Mouse (Mus musculus) liver, embryonic 14.5 days (tissue): ENCODE data around the gene Fam183b.
"Not testable (repeated sequence)": the region's sequence is repeated elsewhere in the genome, so short reads cannot be mapped to it uniquely, and the experiment has no call there.

Experiments used
- CTCF ChIP-seq: IDR thresholded peaks from 2 replicates; pipeline ENCODE4 v1.5.1; 2016; ENCODE audit warnings: antibody characterized with exemption, low read depth, control low read depth
- EP300 ChIP-seq: IDR thresholded peaks from 2 replicates; pipeline ENCODE4 v1.6.1; 2016; ENCODE audit warnings: antibody characterized with exemption, low read depth

DNA sequence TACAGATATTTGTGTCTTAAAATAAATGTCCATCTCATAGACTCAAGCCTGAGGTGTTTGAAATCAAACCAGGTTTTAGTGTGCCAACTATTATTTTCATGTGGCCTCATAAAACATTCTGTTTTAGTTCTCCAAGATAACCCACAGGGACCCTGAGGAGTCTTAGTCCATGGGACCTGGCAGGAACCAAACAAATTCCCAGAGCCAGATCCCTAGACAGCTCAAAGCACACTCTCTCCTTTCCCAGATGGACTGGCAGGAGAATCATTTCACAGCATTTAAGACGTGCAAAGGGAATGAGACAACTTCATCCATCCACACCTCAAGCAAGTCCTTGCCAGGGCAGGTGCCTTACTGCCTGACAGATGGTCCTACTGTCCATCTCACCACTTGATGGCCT, 12.9 kb upstream of the Fam183b start, which contains the start of gene Olfr313:
- not testable (repeated sequence) for TF ChIP-seq EP300, CTCF
